Mouse (Mus musculus): ENCODE results near the gene Coa7.

The Coa7 gene

DNA sequence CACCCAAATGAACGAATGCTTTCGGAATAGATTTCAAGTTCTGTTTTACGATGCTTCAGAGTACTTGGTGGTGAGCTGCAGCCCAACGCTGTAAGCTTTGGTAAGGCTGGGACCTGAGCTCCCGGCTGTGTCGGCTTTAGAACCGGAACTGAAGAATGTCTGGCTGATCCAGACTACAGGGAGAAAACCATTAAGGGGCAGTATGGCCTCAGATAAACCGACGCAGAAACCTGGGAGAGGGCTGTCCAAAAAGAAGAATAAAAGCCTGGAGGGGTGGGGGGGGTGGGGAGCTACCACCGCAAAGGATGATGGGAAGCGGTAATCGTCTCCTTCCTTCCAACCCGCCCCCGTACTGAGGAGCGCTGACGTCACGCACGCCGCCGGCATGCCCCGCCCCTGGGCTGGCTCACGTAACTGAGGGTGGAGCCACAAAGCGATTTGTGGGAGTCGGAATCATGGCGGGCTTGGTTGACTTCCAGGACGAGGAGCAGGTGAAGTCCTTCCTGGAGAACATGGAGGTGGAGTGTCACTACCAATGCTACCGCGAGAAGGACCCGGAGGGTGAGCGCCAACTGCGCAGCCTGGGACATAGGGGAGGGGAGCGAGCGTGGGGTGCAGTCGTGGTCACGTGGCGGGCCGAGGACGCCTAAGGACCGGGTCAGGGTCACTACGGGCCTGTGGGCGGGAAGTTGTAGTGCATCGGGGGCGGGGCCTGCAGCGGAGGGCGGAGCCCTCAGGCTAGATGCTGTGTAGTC, at the start of gene Coa7:
Gene Coa7 (plus strand): TSS at position 411 of the 755 bp plus-strand sequence.
- peak; percentile 92 for DNase-seq (ENCODE audit: low spot score)

DNA sequence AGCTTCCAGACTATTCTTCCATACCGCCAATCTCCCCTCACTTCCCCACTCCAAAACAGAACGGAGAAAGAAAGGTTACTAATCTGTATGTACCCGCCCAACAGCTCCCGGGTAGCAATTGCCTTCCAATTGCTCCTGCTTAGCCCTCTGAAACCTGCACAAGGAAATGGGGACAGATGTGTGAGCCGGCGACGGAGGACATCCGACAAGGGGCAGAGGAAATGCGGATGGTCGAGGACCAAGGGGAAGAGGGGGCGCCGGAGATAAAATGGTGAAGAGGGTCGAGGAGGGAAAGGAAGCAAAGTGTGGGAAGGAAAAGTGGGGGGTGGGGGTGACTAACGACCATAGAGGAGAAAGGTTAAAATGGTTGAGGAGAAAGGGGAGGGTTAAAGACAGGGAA, 27.7 kb upstream of the Coa7 start:
- DNase-seq (ENCODE audit: low spot score): no peak

- DNase-seq (ENCODE audit: low spot score): peak; percentile 84
Observed at GRCm38 (mm10) chr4:108300670-108301373, 27.1 kb upstream of the Coa7 start, which contains the start of gene Zyg11b. Gene Zyg11b, minus strand, starts transcription at chr4:108301096.

DNA sequence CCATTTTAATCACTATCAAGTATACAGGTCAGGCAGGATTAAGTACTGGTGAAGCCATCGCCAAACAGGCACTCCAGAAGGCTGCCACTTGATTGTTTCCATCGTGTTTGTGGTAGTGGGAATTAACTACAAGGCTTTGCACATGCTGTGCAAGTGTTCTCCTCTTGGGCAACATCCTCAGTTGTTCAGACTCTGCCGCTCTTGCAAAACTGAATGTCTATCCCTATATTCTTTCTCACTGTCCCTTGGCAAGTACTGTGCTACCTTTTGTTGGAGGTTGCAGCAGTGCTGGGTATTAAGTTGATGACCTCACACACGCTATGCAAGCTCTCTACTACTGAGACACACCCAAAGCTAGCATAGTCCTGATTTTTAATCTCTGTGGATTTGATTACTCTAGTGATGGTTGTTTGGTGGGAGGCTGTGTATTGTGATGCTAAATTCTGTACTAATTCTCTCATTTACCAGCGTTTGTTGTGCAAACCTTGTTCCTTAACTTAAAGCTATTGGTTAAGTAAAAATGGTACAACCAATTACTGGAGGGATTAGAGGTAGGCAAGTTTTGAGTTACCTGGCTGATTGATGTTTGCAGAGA, 25.5 kb upstream of the Coa7 start:
- no peak for DNase-seq (ENCODE audit: low spot score)

GRCm38 (mm10) chr4:108310706-108311105, 17.2 kb upstream of the Coa7 start:
- DNase-seq (ENCODE audit: low spot score): no peak

DNA sequence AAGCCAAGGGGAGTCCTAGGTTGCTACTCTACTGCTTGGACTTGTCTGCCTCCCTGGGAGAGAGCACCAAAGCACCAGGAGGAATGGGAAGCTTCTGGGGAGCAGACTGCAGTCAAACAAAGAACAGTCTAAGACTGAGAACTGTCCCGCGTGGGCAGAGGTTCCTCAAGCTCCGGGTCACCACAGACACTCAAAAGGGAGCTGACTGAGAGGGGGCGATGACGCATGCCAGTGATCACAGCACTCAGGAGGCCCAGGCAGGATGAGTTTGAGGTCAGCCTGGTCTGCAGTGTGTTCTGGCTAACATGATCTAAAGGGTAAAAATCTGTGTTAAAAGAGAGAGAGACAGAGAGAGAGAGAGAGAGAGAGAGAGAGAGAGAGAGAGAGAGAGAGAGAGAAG, 13.9 kb upstream of the Coa7 start:
- no peak for DNase-seq (ENCODE audit: low spot score)

GRCm38 (mm10) chr4:108317656-108318605, 10.0 kb upstream of the Coa7 start:
- no peak for DNase-seq (ENCODE audit: low spot score)

- DNase-seq (ENCODE audit: low spot score): no peak
Observed at GRCm38 (mm10) chr4:108318649-108319615, 9.0 kb upstream of the Coa7 start.

DNA sequence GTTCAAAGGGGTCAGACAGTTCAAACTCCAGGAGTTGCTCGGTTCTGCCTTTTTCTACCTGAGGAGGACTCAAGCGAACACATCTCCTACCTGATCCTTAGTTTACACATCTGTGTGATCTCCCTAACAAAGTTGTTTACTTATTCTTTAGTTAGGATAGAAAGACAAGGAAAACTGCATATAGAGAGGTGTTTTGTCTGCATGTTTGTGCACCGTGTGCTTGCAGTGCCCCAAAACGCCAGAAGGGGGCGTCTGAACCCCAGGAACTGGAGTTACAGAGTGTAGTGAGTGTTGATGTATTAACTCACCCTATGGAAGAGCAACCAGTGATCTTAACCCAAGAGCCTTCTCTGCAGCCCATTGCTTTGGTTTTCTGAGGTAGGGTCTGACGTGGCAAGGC, 8.2 kb upstream of the Coa7 start:
- no peak for DNase-seq (ENCODE audit: low spot score)

- no peak for DNase-seq (ENCODE audit: low spot score)
Observed at GRCm38 (mm10) chr4:108320627-108321380, 7.1 kb upstream of the Coa7 start.

- DNase-seq (ENCODE audit: low spot score): no peak
Observed at GRCm38 (mm10) chr4:108323588-108323987, 4.4 kb upstream of the Coa7 start.

DNA sequence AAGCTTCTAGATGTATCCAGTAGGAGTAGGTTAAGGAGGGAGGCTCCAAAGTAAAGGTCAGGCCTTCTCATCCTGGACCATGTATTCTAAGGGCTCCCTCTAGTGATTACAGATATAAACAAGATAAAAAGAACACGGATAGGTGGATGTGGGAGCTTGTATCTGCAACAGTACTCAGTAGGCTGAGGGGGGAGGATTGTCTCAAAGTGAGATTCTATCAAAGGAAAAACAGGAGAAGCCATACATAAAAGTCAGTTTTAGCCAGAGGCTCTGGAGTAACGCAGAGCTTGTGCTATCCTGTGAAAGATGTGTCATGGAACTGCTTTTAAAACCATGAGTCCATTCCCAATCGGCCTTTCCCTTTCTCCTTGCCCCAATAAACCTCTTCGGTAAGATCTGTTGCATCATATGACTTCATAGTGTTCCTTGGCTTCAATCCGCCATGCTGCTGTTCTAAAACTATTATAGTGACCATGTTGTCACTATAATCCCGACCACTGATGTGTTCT, 815 bp upstream of the Coa7 start:
- peak; percentile 72 for DNase-seq (ENCODE audit: low spot score)

- DNase-seq (ENCODE audit: low spot score): no peak
Observed at GRCm38 (mm10) chr4:108329840-108330239, 1.9 kb downstream of the Coa7 start.

DNA sequence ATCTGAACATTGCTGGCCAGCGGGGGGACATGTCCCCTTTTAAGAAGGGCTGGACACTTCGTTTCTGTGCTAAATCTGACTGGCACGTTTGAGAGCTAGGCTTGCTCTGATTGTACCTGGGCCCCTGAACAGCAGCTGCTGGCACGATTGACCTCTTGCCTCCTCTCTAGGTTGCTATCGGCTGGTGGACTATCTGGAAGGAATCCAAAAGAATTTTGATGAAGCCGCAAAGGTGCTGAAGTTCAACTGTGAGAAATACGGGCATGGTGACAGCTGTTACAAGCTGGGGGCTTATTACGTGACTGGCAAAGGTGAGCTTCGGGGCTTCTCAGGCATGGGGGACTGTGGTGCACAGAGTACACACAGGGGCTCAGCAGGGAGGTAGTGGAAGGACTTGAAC, 4.1 kb downstream of the Coa7 start:
- no peak for DNase-seq (ENCODE audit: low spot score)

GRCm38 (mm10) chr4:108335413-108335812, 7.5 kb downstream of the Coa7 start:
- no peak for DNase-seq (ENCODE audit: low spot score)

GRCm38 (mm10) chr4:108336765-108337164, 8.8 kb downstream of the Coa7 start:
- no peak for DNase-seq (ENCODE audit: low spot score)

- no peak for DNase-seq (ENCODE audit: low spot score)
Observed at GRCm38 (mm10) chr4:108337817-108338216, 9.9 kb downstream of the Coa7 start.

GRCm38 (mm10) chr4:108338321-108338733, 10.4 kb downstream of the Coa7 start:
- peak; percentile 62 for DNase-seq (ENCODE audit: low spot score)

DNA sequence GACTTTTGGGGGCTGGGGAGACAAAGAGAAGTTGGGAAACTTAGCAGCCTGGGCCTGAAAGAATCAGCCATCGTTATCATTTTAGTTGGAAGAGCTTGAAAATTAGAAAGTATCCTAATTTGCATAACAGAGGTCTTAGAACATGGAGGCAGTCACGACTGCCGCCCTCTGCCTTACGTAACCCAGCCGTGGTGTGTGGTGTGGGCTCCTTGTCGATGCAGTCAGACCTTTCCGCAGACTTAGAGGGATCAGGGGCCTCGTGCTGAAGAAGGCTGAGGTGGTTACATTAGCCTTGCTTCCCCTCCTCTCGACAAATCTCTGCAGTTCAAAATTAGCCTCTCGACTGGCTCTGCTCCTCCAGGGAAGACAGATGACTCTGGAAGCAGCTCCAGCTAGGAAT, 10.9 kb downstream of the Coa7 start:
- DNase-seq (ENCODE audit: low spot score): no peak

DNA sequence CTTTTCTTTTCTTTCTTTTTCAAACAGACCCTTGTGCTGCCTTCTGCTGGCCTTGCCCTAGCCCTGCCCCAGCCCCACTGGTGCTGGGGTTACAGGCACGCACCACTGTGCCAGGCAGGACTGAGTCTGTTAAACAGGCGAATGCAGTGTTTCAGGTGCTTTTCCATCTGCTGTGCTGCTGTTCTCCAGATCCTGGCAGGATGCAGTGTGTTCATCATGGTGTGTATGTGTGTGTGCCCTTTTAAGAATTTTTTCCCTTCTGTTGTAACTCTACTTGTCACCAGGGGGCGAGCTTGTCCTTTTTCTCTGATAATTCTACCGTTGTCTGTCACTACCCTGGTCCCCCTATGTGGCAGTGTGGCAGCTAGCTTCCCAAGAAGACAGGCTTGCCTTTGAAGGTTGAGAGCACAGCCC, 11.3 kb downstream of the Coa7 start:
- DNase-seq (ENCODE audit: low spot score): peak; percentile 59
